Mouse (Mus musculus) adrenal gland, postnatal 10 days (tissue): ENCODE results near the gene Astn1. TPM values are rescaled to one million over a fixed set of nuclear protein-coding genes. Genes with fewer than 3 reads are reported as not detected.

ENCODE experiments used
- DNase-seq: peaks from one replicate; pipeline ENCODE4 v3.0.0; 2021; ENCODE audit warnings: mixed read lengths
- total RNA-seq, 2 experiments: library from RNA; stranded (reverse); gene quantifications; 2 replicates each; pipeline ENCODE4 v1.2.3; 2021

The Astn1 gene
- total RNA-seq, 2 experiments from 2014 or later: 5.4 to 8.3 TPM

DNA sequence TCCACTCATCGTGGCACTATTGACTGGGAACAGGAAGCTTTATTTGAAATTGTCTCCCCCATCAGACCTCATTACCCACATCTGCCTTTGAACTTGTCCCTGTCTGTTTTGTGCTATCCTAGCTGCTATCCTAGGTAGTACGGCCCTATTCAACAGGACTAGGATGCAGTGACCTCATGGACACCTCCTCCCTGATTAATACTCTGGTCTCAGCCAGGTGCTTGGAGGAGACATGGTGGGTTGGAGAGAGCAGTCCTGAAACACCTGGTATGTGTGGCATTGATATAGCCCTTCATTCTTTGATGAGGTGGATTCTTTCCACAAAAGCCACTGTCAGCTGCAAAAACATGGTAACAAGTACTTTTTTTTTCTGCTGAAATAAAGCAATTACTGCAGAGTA lies 52.1 kb downstream of the Astn1 start:
- no peak for DNase-seq

DNA sequence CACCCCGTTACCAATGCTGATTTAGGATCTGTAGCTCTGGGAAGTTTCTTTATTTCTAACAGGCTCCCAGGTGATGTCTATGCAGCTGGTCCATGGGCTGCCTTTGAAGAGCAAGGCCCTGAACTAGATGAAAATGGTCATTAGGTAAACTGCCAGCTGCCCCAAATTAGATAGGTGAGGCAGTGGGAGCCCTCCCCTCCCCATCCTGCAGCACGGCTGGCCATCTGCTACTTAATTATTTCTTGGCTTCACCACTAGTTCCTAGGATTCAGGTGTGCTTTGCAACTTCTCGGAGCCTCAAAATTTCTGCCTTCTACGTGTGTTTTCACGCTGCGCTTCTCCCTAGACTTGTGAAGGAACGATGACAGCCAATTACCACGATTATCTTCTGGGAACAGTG lies 59.4 kb downstream of the Astn1 start:
- DNase-seq: no peak

DNA sequence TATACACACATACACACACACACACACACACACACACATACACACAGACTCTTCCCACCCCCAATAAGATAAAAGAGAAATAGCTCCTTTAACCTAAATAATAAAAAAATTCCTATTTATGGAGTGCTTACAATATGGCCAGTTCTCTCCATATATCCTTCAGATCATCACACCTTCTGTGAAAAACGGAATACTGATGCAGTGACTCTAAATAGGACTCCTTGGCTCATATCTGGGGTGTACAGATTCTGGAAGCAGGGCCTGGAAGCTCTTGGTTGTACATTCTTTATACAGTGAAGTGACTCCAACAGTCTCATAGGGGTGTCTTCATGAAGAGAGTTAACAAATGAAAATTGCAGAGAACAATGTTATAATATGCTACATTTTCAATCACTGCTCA lies 60.7 kb downstream of the Astn1 start:
- DNase-seq: no peak

DNA sequence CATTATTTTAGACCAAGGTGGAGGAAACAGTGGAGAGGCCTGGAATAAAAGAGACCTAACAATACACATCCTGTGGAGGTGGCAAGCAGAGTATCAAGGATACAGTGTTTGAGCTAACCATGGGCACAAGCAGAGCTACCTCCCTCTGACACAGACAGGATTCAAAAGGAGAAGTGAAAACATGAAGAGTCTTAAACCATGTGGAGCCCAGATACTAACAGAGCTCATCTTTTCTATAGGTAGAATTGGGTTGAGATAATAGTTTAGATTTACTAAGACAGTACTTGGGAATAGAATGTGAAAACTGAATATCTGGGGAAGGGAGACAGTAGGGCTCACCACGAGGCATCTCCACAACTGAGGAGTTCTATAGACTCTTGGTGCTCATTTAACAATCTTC lies 84.0 kb downstream of the Astn1 start:
- DNase-seq: no peak

DNA sequence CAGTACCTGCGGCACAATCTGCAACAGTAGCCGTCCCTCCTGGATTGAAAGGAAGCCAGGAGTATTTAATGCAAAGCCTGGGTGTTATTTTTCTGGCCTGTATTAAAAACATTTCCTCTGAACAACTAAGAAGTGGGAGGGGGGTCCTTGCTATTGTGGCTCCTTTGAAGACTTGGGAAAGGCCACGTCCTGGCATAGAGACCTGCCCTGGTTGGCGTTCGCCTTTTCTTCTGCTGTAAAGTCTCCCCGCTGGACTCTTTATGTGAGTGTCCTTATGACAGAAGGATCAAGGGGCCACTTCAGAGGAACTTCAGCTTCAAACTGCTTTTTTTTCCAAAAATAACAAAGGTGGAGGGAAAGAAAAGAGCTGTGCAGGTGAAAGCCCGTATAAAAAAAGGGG lies 85.9 kb downstream of the Astn1 start:
- DNase-seq: no peak

DNA sequence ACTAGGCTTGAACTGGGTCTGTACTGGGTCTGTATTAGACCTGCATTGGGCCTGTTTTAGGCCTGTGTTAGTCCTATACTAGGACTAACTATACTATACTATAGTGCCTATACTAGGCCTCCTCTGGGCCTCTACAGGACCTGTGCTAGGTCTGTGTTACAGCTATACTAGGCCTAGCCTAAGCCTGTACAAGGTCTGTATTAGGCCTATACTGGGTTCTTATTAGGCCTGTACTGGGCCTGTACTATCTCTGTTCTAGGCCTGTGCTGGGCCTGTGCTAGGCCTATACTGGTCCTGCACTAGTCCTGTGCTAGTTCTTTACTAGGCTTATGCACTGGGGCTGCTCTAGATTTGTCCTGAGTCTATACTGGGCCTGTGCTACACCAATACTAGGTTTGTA lies 90.6 kb downstream of the Astn1 start:
- DNase-seq: no peak

DNA sequence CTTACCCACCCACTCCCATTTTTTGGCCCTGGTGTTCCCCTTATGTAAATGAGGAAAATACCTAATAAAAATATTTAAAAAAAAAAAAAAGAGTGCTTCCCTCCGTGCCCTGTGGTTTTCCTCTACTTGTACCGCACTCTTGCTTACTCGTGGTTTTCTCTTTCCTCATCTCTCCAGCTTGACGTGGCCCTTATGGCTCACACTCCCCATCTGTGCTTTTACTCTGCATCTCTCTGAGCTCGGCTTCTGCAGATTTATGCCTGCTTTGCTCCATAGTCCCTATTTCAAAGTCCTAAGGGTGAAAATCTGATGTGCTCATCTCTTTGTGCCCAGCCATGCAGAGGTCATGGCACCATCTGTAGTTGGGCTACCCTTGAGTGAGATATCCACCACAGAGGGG lies 91.5 kb downstream of the Astn1 start:
- DNase-seq: no peak

DNA sequence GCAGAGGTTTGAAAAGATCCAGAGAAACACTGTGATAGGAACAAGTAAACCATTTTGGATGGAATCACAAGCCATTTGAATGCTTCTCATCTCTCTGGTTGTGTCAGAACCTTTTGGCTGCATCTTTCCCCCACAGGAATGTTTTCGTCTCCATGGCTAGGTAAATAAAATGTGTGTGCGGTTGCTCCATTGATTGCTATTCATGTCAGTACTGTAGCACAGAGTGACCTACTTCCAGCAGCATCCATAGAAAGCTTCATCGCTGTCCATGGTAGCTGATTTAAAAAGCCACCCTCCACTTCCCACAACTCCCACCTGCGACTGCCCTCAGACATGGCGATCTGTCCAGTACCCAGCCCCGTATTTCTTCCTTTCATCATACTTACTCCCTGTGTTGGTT lies 101.9 kb downstream of the Astn1 start:
- no peak for DNase-seq

DNA sequence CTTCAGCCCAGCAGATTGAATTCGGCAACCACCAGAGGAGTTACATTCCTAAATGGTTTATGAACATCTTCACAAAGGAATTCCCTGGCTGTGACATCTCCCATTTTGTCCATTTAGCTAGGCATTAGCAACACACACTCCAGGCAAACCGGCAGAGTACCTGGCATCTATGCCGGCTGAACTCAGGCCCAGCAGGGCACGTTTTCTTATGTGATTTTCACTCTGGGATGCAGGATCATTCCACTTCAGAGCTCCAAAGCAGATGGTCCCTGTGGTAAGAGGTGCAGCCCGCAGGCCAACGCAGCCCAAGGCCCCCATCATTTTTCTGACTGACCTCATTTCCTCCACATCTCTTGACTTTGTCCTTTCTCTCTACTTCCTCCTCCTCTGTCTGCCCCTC lies 103.2 kb downstream of the Astn1 start:
- no peak for DNase-seq

DNA sequence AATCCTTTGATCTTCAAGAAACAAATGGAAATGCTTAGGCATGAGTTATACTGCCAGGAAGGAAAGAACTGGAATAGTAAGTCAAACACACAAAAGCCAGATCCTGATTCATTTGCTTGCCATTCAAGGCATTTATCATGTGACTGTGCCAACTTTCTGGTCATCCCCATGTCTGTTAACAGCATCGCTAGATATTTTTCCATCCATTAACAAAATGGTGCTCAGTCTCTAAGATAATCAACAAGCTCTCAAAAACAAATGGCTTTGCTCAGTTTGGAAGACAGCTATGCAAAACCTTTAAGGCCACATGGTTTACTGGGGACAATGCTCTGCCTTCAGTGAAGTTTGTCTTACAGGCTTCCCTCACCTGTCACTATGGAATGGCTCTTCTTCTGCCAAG lies 115.8 kb downstream of the Astn1 start:
- DNase-seq: peak; percentile 6

DNA sequence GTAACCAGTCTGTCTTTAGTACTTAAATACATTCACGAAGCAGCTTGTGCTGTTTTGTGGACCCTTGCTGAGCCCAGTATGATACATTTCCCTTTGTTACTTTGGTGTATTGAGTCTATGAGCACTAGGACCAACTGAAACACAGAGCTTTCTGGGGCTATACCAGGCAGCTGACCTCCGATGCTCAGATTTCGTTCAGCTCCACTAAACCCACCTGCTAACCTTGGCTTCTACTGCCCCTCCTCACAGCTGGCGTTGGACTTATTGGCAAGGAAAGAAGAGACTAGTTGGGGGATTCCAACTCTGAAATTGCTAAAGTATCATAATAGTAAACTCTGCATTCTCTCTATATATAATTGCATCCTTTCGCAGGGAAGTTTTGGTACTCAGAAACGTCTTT lies 118.2 kb downstream of the Astn1 start:
- no peak for DNase-seq

DNA sequence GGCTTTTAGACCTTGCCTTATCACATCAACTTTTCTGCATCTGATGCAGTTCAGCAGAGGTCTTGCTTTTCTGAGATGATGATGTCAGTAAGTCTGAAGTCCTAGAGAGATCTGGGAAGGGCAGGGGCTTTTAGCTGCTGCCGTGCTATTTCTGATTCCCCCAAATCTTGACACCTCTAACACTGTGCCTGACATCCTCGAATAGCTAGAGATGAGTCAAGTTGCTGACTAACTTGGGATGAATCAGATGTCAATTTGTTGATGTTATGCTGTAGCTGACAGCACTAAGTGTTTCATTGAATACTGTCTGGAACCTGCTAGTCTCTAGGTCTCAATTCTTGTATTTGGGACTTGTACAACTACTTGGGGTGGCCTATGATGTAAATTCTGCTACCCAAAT lies 121.7 kb downstream of the Astn1 start:
- no peak for DNase-seq

DNA sequence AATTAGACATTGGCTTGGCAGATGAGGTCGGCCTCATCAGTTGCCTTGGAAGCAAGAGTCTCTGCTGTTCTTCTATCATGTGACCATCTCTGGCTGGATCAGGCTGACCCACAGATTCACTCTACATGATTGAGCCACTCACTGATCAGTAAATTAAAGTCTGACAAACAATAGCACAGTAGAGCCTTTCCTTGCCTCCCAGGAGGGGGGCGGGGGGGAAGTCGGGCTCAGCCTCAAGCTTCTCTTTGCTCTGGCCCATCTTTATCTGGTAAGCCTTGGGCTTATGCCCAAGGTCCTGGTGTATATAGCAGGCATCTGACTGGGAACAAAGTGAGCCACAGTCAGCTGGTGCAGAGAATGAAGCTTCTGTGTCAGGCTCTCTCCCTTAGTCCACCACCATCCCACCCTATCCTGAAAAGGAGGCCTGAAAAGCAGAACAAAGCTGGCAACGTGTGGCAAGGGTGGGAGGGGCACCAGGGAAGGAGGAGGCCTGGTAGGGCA lies 127.5 kb downstream of the Astn1 start:
- peak; percentile 62 for DNase-seq

DNA sequence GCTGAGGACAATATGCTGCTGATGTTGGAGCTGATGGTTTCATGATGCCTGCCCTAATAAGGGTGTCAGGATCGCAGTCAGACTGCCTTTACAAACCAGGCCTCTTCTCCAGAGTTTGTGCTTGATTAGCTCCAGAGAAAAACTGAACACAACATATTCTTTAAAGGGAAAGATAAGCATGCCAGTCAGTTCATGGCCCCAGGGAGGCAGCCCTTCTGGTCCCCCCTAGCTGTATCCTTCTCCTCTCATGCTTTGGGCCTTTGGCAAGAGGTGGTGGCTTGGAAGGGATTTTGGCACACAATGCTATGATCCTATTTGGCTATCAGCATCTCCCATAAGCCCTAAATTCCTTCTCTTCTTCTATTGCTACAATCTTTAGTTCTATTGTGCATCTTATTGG lies 128.1 kb downstream of the Astn1 start:
- DNase-seq: no peak

DNA sequence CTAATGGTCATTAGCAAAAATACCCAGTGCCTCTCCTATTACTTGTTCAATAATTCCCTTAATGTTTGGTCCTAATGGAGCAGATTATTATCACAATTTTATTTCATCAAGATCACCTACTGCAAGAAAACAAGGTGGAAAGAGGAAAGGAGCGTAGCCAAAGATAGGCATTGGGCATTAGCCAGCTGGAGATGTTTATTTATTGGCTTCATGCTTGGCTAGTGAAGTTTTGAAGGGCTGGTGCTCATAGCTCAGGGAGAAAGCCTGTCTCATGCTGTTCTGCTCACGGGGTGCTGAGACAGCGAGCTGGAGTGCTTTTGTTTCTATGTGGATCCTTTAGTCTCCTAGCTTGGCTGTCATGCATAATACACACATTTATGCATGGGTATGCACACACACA lies 131.2 kb downstream of the Astn1 start:
- DNase-seq: no peak

DNA sequence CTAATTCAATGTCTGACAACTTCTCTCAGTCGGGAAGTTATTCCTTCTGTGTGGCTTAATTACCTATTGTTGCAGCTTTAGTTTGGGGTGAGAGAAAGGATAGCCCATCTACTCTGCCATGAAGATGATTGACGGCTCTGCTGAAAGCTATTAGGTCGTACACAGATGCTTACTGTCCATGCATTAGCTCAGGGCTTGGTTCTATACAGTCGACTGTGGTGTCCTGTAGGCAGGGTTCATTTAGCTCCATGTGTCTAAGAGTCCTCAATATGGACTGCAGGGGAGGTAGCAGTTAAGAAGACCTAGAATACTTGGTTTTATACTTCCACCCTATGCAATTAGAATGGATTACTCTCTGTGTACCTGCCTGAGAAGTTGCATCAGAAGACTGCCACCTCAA lies 138.1 kb downstream of the Astn1 start:
- no peak for DNase-seq

DNA sequence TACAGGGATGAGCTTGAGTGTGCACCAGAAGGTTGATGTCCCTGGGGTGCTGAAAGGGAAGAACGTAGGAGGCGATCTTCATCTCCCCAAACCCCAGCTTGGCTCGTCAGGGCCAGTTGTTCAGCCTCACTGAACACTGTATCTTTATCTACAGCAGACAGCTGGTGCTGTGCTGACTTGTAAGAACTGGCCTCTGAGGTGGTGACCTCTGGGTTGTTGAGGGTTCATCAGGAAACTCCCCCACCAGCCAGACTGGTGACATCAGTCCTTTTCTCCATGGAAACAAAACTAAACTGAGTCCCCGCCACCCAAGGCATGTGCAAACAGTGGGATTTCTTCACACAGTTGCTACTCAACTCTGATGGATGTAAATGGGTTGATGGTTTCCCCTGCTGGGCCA lies 138.9 kb downstream of the Astn1 start:
- no peak for DNase-seq

DNA sequence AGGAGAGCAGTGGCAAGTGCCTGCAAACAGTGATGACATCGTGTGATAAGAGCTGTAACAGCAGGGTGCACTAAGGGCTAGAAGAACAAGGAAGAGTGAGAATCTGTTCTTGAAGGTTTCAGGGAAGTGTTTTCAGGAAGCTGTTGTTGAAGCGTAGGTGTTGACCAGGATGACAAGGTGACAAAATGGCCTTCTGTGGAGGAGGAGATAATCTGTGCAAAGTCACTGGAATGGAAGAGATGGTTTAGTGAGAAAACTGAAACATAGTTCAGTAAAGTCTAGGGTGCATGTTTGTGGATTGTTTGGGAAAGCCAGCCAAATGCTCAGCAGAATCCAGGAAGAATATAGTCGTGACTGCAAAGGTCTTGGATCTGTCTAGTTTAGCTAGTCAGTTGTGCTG lies 145.5 kb downstream of the Astn1 start:
- no peak for DNase-seq

DNA sequence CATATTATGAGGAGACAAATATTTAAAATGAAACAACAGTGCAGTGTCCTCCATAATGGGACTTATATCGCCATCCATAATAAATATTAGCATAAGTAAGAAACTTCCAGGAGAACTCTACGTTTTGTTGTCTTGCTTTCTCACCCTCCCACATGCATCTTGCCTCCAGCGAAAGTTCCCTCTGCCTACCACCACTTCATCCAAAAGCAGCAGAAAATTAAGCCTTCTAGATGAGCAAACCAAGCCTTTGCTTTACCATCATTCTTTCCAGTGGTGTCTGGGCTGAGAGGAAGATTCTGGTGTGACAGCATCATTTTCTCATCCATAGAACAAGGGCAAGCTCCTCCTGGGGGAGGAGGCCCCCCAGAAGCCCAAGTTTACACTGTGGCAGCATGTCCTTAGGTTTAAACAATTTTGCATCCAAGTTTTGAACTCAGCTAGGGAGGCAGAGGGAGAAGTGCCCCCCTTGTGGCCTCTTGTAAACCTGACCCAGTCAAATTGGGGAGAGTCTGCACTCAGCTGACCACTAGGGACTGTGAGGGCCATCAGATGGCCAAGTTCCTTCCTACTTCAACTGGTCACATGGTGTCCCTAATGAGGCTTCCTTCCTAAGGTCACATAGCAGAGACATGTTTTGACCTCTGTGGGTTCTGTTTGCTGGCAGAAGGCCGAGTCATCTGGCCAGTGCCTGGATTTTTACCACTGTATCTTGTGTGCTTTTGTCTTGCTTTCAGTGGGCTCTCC lies 147.2 kb downstream of the Astn1 start:
- peak; percentile 18 for DNase-seq

DNA sequence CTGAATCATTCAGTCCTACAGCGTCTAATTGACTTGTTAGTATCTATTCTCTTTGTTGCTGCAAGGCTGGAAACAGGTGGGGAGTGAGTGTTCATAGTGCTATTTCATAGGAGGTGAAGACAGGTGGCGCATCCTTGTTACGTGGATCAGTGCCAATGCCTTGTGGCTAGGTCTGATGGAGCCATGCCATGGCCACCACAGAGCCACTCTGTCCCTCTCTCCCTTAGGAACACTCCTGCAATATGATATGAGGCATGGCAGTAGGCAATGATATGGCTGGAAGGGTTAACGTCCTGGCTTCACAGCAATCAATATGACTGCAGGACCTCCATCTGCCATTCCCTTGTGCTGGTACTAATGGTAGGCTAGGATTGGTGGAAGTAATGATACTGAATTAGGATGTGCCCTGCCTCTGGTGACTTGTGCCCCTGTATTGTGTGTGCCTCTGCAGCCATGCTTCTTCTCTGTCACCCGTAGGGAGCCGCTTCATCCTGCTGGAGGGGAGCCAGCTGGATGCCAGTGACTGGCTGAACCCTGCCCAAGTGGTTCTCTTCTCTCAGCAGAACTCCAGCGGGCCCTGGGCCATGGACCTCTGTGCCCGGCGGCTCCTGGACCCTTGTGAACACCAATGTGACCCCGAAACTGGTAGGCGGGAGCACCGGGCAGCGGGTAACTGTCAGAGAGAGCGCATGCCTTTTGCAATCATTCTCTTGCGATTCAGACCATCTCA lies 148.6 kb downstream of the Astn1 start:
- peak; percentile 20 for DNase-seq

DNA sequence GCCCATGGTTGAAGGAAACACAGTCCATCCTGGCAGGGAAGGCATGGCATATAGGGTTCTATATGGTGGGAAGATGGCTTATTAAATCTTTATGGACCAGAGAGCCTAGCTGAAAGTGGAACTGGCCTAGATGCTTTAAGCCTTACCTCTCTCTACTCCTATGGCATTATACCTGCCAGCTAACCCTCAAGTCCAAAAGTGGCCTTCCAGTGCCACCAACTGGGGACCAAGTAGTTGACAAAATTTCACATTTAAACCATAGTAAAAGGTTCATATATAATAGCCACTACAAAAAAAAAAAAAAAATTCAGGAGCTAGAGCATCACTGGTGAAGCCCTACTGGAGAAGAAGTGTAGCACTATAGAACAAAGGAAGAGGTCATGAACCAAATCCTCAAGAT lies 150.0 kb downstream of the Astn1 start:
- no peak for DNase-seq

DNA sequence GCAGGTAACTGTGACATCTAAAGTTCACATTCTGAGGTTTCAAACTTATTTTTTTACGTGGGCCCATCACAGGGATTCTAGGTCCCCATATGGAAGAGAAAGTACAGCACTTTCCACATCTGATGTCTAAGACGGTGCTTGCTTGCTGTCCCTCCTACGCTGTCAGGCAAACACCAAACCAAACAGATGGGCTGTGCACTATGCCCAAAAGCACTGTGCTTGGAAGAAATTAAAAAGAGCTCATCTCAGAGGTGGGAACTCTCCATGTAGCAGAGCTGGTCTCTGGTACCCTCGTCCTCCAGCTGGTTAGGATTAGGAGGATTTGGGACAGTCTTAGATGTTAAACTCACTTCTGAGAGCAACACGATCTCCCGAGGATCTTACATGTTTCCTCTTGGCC lies 150.6 kb downstream of the Astn1 start:
- DNase-seq: no peak

DNA sequence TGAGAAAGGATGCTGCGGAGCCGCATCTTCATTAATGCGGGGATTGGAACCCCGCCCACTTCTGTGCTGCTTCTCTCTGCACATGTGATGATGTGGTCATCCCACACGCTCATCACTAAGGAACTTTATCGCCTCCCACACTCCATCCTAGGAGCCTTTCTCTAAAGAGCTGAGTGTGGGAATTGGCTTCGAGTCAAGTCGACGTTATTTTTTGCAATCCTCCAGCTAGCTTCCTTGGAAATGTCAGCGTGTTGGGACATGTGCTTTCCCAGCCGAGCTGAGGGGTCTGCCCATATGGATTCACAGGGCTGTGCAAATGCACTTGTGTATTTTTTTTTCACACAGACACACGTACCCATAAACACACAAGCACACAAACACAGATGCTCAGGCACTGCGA lies 151.5 kb downstream of the Astn1 start:
- DNase-seq: no peak

DNA sequence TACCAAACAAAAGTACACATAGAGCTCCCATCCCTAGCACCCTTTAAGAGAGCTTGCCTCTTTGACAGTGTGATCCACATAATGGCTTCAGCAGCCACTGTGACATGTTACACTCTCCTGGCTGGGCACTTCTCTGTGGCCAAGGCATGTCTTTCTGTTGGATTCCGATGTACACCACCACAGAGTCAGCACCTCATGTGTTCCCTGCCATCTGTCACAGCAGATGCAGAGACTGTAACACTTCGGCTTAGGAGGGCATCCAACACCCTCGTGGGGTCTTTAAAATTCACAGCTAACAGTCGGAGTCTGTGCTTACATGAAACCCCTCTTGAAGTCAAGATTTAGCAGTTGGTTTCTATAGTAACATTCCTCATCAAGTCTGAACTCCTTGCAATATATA lies 154.5 kb downstream of the Astn1 start:
- no peak for DNase-seq
